Mouse (Mus musculus): Measurements from ENCODE around the gene Mmp12. TPM values are rescaled to one million over a fixed set of nuclear protein-coding genes. Genes with fewer than 3 reads are reported as not detected.
"Not testable (repeated sequence)": the region's sequence is repeated elsewhere in the genome, so short reads cannot be mapped to it uniquely, and the experiment has no call there.

The Mmp12 gene
- polyA plus RNA-seq, 1 experiment: 3.6 TPM

DNA sequence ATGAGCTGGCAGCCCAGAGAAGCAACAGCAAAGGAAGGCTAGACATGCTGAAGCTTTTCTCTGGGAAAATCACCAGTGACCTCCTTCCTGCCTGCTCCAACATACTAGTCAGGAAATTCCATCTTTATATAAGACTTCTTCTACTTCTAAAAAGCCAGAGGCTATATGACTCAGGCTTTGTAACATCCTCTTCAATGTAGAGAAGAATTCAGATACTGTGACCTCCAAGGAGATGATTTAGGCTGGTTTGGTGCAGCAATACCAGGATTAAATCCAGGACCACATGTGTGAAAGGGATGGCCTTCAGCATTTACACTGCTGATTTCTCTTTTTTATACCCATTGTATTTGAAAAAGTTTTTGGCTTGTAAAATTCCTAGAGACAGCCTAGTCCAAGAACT, 43.8 kb downstream of the Mmp12 start, which contains the start of gene Mmp1b:
TSS of gene Mmp1b (minus strand) at position 101 of the 400 bp plus-strand sequence.
- TF ChIP-seq CTCF (IDR thresholded peaks at IDR 0.05; ENCODE audit: borderline replicate concordance, control insufficient read depth, extremely low read depth, insufficient read depth, low read length, poor library complexity) (no peak), POLR2A (IDR thresholded peaks at IDR 0.05; ENCODE audit: control insufficient read depth, extremely low read depth, insufficient read depth, low read length, poor library complexity) (no peak)
- Histone ChIP-seq H3K36me3 (ENCODE audit: control insufficient read depth, insufficient read depth, low read length) (no peaks in the 10 kb centered on the region), H3K4me1 (replicated peaks; ENCODE audit: control insufficient read depth, insufficient read depth, low read length) (no peaks in the 10 kb centered on the region), H3K4me3 (ENCODE audit: control insufficient read depth, insufficient read depth, low read length) (no peak within 1 kb of the TSS), H3K27ac (ENCODE audit: control insufficient read depth, insufficient read depth, low read length) (no peak within 1 kb of the TSS), H3K27me3 (ENCODE audit: control insufficient read depth, insufficient read depth, low read length) (no peaks in the 10 kb centered on the region)
- no peak for DNase-seq

DNA sequence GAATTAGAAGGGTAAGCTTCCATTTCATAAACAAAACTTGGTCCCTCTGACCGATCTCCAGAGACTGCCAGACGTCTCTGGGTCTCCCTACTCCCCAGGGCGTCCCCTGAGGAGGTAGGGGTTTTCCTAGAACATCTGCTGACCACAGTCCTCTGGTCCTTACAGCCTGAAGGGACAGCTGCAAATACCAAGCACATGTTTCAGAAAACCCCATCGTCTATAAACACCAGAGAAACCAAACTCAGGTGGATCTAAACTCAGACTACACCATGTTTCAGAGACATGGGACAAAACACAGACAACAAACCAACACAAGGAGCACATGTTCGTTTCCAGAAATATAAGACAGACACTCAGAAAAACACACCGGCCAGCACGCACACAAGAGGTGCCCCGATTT, 52.4 kb downstream of the Mmp12 start:
- not testable (repeated sequence) for H3K4me3 ChIP-seq (ENCODE audit: control insufficient read depth, insufficient read depth, low read length); H3K27me3 ChIP-seq (ENCODE audit: control insufficient read depth, insufficient read depth, low read length); DNase-seq; H3K4me1 ChIP-seq (replicated peaks; ENCODE audit: control insufficient read depth, insufficient read depth, low read length); H3K27ac ChIP-seq (ENCODE audit: control insufficient read depth, insufficient read depth, low read length); H3K36me3 ChIP-seq (ENCODE audit: control insufficient read depth, insufficient read depth, low read length)
- WGBS: 89% methylated on average over 8 of the region's 8 CpGs

Other genes with a start within 250 kb of the Mmp12 start
- gene Dync2h1, start 159.9 kb upstream of the Mmp12 start, polyA plus RNA-seq (2012; rRNA removed): 1.1 and 1.2 TPM in 2 replicates
- 46.2 and 64.8 TPM in 2 replicates for gene Dcun1d5, start 159.9 kb upstream of the Mmp12 start, polyA plus RNA-seq (2012; rRNA removed)
- 0.20 and 0.36 TPM in 2 replicates for gene Mmp13, start 71.9 kb upstream of the Mmp12 start, polyA plus RNA-seq (2012; rRNA removed)
- not detected in 2 replicates for gene Mmp1b, start 43.7 kb downstream of the Mmp12 start, polyA plus RNA-seq (2012; rRNA removed)
- 1.2 and 1.3 TPM in 2 replicates for gene Mmp3, start 101.4 kb downstream of the Mmp12 start, polyA plus RNA-seq (2012; rRNA removed)
- not detected in 2 replicates for gene Mmp10, start 158.0 kb downstream of the Mmp12 start, polyA plus RNA-seq (2012; rRNA removed)
- 0.31 and 0.64 TPM in 2 replicates for gene Mmp8, start 214.1 kb downstream of the Mmp12 start, polyA plus RNA-seq (2012; rRNA removed)
- gene Mmp27, start 227.0 kb downstream of the Mmp12 start, polyA plus RNA-seq (2012; rRNA removed): 0.24 and 0.47 TPM in 2 replicates

Measured in thymus, adult 2 months (tissue).